Mouse (Mus musculus) B cell, adult 67 days (primary cell): Measurements from ENCODE around the gene Olfr688. TPM values are rescaled to one million over a fixed set of nuclear protein-coding genes. Genes with fewer than 3 reads are reported as not detected.

Source experiments
- total RNA-seq, 2 experiments: library from RNA; stranded (reverse); gene quantifications; 4 replicates each; pipeline ENCODE4 v1.2.4; 2023

Olfr688 gene
- total RNA-seq, result not detected

GRCm38 (mm10) chr7:105287795-105288194 is at the start of gene Olfr688:
Olfr688 (plus strand) TSS chr7:105288095.

GRCm38 (mm10) chr7:105310865-105311264 is 23.0 kb downstream of the Olfr688 start, which contains the start of gene Olfr689:
Olfr689 (plus strand) TSS chr7:105311165.

GRCm38 (mm10) chr7:105334004-105334403 is 46.1 kb downstream of the Olfr688 start, which contains the start of gene Olfr690:
Olfr690 (minus strand) TSS chr7:105334104.

Other genes starting within 250 kb of the Olfr688 start
- not detected for gene Olfr677, start 236.7 kb upstream of the Olfr688 start, total RNA-seq
- not detected for gene Olfr678, start 223.6 kb upstream of the Olfr688 start, total RNA-seq
- not detected for gene Olfr679, start 206.9 kb upstream of the Olfr688 start, total RNA-seq
- not detected for gene Olfr680-ps1, start 195.3 kb upstream of the Olfr688 start, total RNA-seq
- gene Olfr681, start 171.3 kb upstream of the Olfr688 start, total RNA-seq, result not detected
- gene Olfr683, start 141.1 kb upstream of the Olfr688 start, total RNA-seq, result not detected
- not detected for gene Olfr684, start 124.4 kb upstream of the Olfr688 start, total RNA-seq
- gene Olfr685, start 102.1 kb upstream of the Olfr688 start, total RNA-seq, result not detected
- gene Olfr686, start 80.6 kb upstream of the Olfr688 start, total RNA-seq, result not detected
- gene Olfr689, start 23.1 kb downstream of the Olfr688 start, total RNA-seq, result not detected
- not detected for gene Olfr690, start 46.0 kb downstream of the Olfr688 start, total RNA-seq
- gene Olfr691, start 54.2 kb downstream of the Olfr688 start, total RNA-seq, result not detected
- not detected for gene Olfr692, start 80.1 kb downstream of the Olfr688 start, total RNA-seq
- gene Gm5901, start 86.9 kb downstream of the Olfr688 start, total RNA-seq, result not detected
- gene Fam160a2, start 112.0 kb downstream of the Olfr688 start, total RNA-seq, result 10 to 100 TPM; 47.0 to 56.8 TPM
- gene Cnga4, start 116.5 kb downstream of the Olfr688 start, total RNA-seq, result not detected
- gene Cckbr, start 137.6 kb downstream of the Olfr688 start, total RNA-seq, result not detected
- not detected for gene Cavin3, start 194.2 kb downstream of the Olfr688 start, total RNA-seq